Mouse (Mus musculus) spleen, adult 12 weeks (tissue): ENCODE data around the gene Ephb2.

ENCODE experiments used
- DNase-seq: peaks from one replicate; pipeline ENCODE4 v3.0.0; 2022; ENCODE audit warnings: low spot score

Gene Ephb2

DNA sequence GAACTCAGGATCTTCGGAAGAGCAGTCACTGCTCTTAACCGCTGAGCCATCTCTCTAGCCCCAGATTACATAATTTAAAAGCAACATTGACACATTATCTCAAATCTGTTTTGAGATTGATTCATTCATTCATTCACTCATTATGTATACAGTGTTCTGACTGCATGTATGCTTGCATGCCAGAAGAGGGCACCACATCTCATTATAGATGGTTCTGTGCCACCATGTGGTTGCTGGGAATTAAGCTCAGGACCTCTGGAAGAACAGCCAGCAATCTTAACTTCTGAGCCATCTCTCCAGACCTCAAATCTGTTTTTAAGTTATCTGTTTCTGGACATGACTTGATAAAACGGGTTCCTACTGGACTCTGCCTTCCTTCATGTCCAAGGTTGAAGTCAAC, 235.9 kb downstream of the Ephb2 start:
- DNase-seq: no peak

DNA sequence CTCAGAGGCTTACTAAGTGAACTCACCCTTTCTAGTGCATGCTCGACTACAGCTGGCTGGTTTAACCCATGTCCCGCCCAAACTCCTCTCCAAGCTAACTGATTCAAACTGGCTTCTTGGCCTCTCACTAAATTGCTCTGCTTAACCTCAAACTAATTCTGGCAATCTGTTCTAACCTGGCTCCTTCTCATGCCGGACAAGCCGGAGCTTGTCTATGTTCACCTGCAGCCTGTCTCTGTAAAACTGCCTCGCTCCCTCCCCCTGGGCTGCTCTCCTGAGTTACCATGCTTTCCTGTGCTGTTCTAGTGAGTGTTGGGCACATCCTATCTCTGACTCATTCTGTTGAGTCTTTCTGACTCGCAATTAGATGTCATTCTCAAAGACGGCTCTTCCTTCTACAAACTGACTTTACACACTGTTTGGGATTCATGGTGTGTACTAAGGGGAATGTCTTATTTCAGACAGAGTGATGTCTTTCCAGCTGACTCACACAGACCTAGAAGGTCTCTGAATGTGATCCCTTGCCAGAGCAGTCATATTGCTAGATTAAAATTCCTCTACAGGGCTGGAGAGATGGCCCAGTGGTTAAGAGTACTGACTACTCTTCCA, 237.4 kb downstream of the Ephb2 start:
- DNase-seq: no peak
